Mouse (Mus musculus): ENCODE results near the gene Mrpl55. TPM values are rescaled to one million over a fixed set of nuclear protein-coding genes. Genes with fewer than 3 reads are reported as not detected.
A peak's percentile ranks its signal among the peaks of the same experiment; 100 is the strongest.
"Not testable (repeated sequence)": the region's sequence is repeated elsewhere in the genome, so short reads cannot be mapped to it uniquely, and the experiment has no call there.

Gene Mrpl55
- polyA plus RNA-seq, 1 experiment, result 62.4 TPM

- no peak for DNase-seq (ENCODE audit: low read depth)
These were observed 10.8 kb upstream of the Mrpl55 start for GRCm38 (mm10) chr11:59191231-59192058.

- no peak for DNase-seq (ENCODE audit: low read depth)
These were observed 10.3 kb upstream of the Mrpl55 start, which contains the start of gene Guk1 for GRCm38 (mm10) chr11:59192059-59192386. Gene Guk1 (minus strand): TSS chr11:59192212.

- DNase-seq (ENCODE audit: low read depth), result no peak
These were observed 6.1 kb upstream of the Mrpl55 start for GRCm38 (mm10) chr11:59196230-59196629.

GRCm38 (mm10) chr11:59201216-59202002 lies 877 bp upstream of the Mrpl55 start:
- no peak for DNase-seq (ENCODE audit: low read depth)

GRCm38 (mm10) chr11:59208153-59208831 lies 6.0 kb downstream of the Mrpl55 start, which contains the start of gene 2310033P09Rik:
Gene 2310033P09Rik (plus strand): TSS chr11:59208321.
- no peak for DNase-seq (ENCODE audit: low read depth)

GRCm38 (mm10) chr11:59209003-59209441 lies 6.7 kb downstream of the Mrpl55 start:
- DNase-seq (ENCODE audit: low read depth), result no peak

GRCm38 (mm10) chr11:59209580-59209979 lies 7.3 kb downstream of the Mrpl55 start:
- no peak for DNase-seq (ENCODE audit: low read depth)

GRCm38 (mm10) chr11:59210020-59210419 lies 7.7 kb downstream of the Mrpl55 start:
- no peak for DNase-seq (ENCODE audit: low read depth)

- not testable (repeated sequence) for DNase-seq (ENCODE audit: low read depth)
These were observed 9.3 kb downstream of the Mrpl55 start for GRCm38 (mm10) chr11:59211561-59211960.

GRCm38 (mm10) chr11:59212320-59212719 lies 10.0 kb downstream of the Mrpl55 start:
- not testable (repeated sequence) for DNase-seq (ENCODE audit: low read depth)

GRCm38 (mm10) chr11:59212892-59213494 lies 10.7 kb downstream of the Mrpl55 start:
- DNase-seq (ENCODE audit: low read depth), result no peak

- DNase-seq (ENCODE audit: low read depth), result no peak
These were observed 14.7 kb downstream of the Mrpl55 start for GRCm38 (mm10) chr11:59216955-59217354.

GRCm38 (mm10) chr11:59218389-59218998 lies 16.2 kb downstream of the Mrpl55 start:
- peak; percentile 92 for DNase-seq (ENCODE audit: low read depth)

- DNase-seq (ENCODE audit: low read depth), result no peak
These were observed 16.8 kb downstream of the Mrpl55 start for GRCm38 (mm10) chr11:59219064-59219463.

- no peak for DNase-seq (ENCODE audit: low read depth)
These were observed 19.3 kb downstream of the Mrpl55 start for GRCm38 (mm10) chr11:59221604-59222003.

- DNase-seq (ENCODE audit: low read depth), result no peak
These were observed 20.0 kb downstream of the Mrpl55 start for GRCm38 (mm10) chr11:59222306-59222705.

GRCm38 (mm10) chr11:59224025-59224424 lies 21.7 kb downstream of the Mrpl55 start:
- DNase-seq (ENCODE audit: low read depth), result no peak

- DNase-seq (ENCODE audit: low read depth), result no peak
These were observed 22.2 kb downstream of the Mrpl55 start for GRCm38 (mm10) chr11:59224470-59224869.

- no peak for DNase-seq (ENCODE audit: low read depth)
These were observed 22.9 kb downstream of the Mrpl55 start for GRCm38 (mm10) chr11:59225167-59225566.

GRCm38 (mm10) chr11:59226251-59226650 lies 24.0 kb downstream of the Mrpl55 start:
- no peak for DNase-seq (ENCODE audit: low read depth)

All from gonadal fat pad, adult 2 months (tissue).